Mouse (Mus musculus) small intestine, adult 2 months (tissue): ENCODE results near the gene Bace2. TPM values are rescaled to one million over a fixed set of nuclear protein-coding genes. Genes with fewer than 3 reads are reported as not detected.
A peak's percentile ranks its signal among the peaks of the same experiment; 100 is the strongest.

Experiments
- H3K27ac ChIP-seq: fragments of 200-500 bp; 2 replicates; pipeline ENCODE4 v1.5.1; 2012; ENCODE audit warnings: low read depth, low read length, control low read depth, inconsistent platforms; ENCODE audit not compliant: insufficient read depth
- H3K27me3 ChIP-seq: fragments of 200-500 bp; 2 replicates; pipeline ENCODE4 v1.6.1; 2012; ENCODE audit warnings: mild to moderate bottlenecking, moderate library complexity, low read length, inconsistent platforms; ENCODE audit not compliant: control insufficient read depth, insufficient read depth
- H3K36me3 ChIP-seq: fragments of 200-500 bp; 2 replicates; pipeline ENCODE4 v1.6.1; 2012; ENCODE audit warnings: mild to moderate bottlenecking, low read length, control low read depth, inconsistent platforms; ENCODE audit not compliant: control insufficient read depth, insufficient read depth
- H3K4me1 ChIP-seq: fragments of 200-500 bp; 2 replicates; pipeline ENCODE4 v1.6.1; 2012; ENCODE audit warnings: low read length, inconsistent platforms, mixed read lengths; ENCODE audit not compliant: control insufficient read depth, insufficient read depth, insufficient read length
- H3K4me3 ChIP-seq: fragments of 200-500 bp; 2 replicates; pipeline ENCODE4 v1.5.1; 2012; ENCODE audit warnings: low read depth, mild to moderate bottlenecking, control low read depth, inconsistent platforms, low read length, moderate library complexity
- CTCF ChIP-seq: fragments of 200-500 bp; IDR thresholded peaks from 2 replicates; pipeline ENCODE4 v1.5.1; 2012; ENCODE audit warnings: low read depth, mild to moderate bottlenecking, control low read depth, inconsistent platforms, low read length, moderate library complexity, mixed read lengths; ENCODE audit not compliant: insufficient replicate concordance, insufficient read length; ENCODE audit errors: extremely low read depth
- POLR2A ChIP-seq: fragments of 200-500 bp; IDR thresholded peaks from 2 replicates; pipeline ENCODE4 v1.6.1; 2012; ENCODE audit warnings: low read depth, mild to moderate bottlenecking, control low read depth, inconsistent platforms, low read length, moderate library complexity
- WGBS: fragments of 180-500 bp; shearing (Covaris S2); methylation state at CpG from one replicate; pipeline ENCODE4 v1.1.7; 2018; 5-methylcytosine and 5-hydroxymethylcytosine counted together
- polyA plus RNA-seq: library from polyadenylated mRNA; depleted of rRNA; stranded (reverse); fragments of >200 nt; gene quantifications from 2 replicates; pipeline ENCODE4 v1.2.3, GENCODE M21; 2012; rRNA removed

Bace2 gene
- 2.0 and 7.4 TPM in 2 replicates for polyA plus RNA-seq

DNA sequence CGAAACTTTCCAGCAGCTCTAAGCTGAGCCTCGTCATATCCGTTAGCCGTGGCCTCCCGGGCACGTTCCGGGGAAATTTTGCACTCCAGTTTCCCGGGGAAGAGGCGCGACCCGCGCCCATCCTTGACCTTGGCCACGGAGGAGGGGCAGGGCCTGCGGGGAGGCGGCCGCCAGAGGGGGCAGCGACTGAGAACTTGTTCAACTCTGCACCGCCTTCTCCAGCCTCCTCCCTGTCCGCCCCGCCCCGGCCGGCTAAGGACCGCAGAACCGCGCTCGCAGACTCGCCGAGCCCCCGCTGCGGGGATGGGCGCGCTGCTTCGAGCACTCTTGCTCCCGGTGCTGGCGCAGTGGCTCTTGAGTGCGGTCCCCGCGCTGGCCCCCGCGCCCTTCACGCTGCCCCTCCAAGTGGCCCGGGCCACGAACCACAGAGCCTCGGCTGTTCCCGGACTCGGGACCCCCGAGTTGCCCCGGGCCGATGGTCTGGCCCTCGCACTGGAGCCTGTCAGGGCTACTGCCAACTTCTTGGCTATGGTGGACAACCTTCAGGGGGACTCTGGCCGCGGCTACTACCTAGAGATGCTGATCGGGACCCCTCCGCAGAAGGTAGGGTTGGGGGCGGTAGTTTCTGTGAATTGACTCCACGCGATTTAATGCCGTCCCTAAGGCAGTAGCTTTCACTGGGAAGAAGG is at the start of gene Bace2:
Gene Bace2 (plus strand): TSS at position 244 of the 689 bp plus-strand sequence.
- H3K36me3 ChIP-seq, result no peaks in the 10 kb centered on the region
- H3K27me3 ChIP-seq, result no peaks in the 10 kb centered on the region
- peaks cover 6% of the 10 kb centered on the region; the same call in 1 of the 2 replicates for H3K4me1 ChIP-seq
- under 1% methylated on average over 58 of the region's 58 CpGs for WGBS
- H3K4me3 ChIP-seq, result peak within 1 kb of the TSS; percentile 59
- TF ChIP-seq POLR2A (no peak; the same call in 1 of the 2 replicates), CTCF (peak; percentile 34; the same call in 1 of the 2 replicates)
- no peak within 1 kb of the TSS for H3K27ac ChIP-seq

GRCm38 (mm10) chr16:97307594-97307993 is 48.9 kb upstream of the Bace2 start:
- WGBS, result 29% methylated on average over 4 of the region's 4 CpGs
- no peaks in the 10 kb centered on the region for H3K27me3 ChIP-seq
- TF ChIP-seq CTCF (no peak), POLR2A (no peak)
- H3K36me3 ChIP-seq, result no peaks in the 10 kb centered on the region
- no peaks in the 10 kb centered on the region; the same call in 1 of the 2 replicates for H3K4me1 ChIP-seq
- H3K4me3 ChIP-seq, result no peak overlapping the region
- no peak overlapping the region for H3K27ac ChIP-seq

GRCm38 (mm10) chr16:97309796-97310569 is 46.6 kb upstream of the Bace2 start:
- H3K36me3 ChIP-seq, result no peaks in the 10 kb centered on the region
- H3K27ac ChIP-seq, result no peak overlapping the region
- WGBS, result 70% methylated on average over 4 of the region's 4 CpGs
- H3K4me1 ChIP-seq, result no peaks in the 10 kb centered on the region; the same call in 1 of the 2 replicates
- H3K4me3 ChIP-seq, result no peak overlapping the region
- no peak for TF ChIP-seq POLR2A
- TF ChIP-seq CTCF, result no peak
- H3K27me3 ChIP-seq, result no peaks in the 10 kb centered on the region

DNA sequence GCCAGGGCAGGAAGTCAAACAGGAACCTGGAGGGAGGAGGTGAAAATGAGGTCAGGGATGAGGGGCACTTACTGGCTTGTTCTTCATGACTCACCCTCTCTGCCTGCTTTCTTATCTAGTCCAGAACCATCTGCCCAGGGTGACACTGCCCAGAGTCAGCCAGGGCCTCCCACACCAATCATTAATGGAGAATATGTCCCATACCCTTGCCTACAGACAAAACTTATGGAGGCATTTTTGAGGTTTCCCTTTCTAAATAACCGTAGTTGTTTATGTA is 46.0 kb upstream of the Bace2 start:
- 37% methylated on average over 1 of the region's 1 CpGs for WGBS
- H3K27me3 ChIP-seq, result no peaks in the 10 kb centered on the region
- H3K4me3 ChIP-seq, result no peak overlapping the region
- no peaks in the 10 kb centered on the region; the same call in 1 of the 2 replicates for H3K4me1 ChIP-seq
- no peaks in the 10 kb centered on the region for H3K36me3 ChIP-seq
- no peak overlapping the region for H3K27ac ChIP-seq
- no peak for TF ChIP-seq CTCF
- TF ChIP-seq POLR2A, result no peak

DNA sequence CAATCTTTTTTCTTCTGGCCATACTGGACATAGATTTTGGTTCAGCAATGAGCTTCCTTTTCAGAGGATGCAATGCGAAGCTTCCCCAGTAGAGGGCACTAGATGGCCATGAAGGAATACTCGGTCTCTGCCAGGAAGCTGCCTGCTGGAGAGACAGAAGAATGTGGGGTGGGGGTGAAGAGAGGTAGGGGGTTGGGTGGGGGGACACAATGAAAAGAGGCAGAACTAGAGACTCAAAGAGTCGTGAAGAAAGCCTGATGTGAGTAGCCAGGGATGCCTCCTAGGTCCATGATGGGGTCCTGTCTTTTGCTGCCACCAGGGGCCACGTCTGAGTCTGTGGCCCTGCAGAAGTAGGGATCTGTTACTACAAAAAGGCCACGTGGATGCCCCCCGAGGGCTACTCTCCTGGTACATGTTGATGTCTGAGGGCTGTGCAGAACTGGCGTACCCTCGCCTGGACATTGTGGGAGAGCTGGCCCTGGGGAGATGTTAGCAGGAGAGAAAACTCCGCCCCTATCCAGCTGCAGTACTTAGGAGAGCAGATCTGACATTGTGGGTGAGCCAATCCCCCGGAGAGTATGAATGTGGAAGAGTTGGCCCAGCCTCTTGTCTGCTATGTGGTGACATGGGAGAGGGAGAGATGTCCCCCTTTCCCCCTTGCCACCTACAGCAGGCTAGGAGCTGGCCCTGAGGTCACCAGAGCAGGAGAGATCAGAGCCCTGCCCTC is 43.4 kb upstream of the Bace2 start:
- H3K4me1 ChIP-seq, result no peaks in the 10 kb centered on the region; the same call in 1 of the 2 replicates
- H3K27me3 ChIP-seq, result no peaks in the 10 kb centered on the region
- H3K36me3 ChIP-seq, result no peaks in the 10 kb centered on the region
- TF ChIP-seq POLR2A (no peak), CTCF (peak; percentile 81; the same call in 1 of the 2 replicates)
- no peak overlapping the region for H3K27ac ChIP-seq
- WGBS, result 33% methylated on average over 10 of the region's 10 CpGs
- no peak overlapping the region for H3K4me3 ChIP-seq

DNA sequence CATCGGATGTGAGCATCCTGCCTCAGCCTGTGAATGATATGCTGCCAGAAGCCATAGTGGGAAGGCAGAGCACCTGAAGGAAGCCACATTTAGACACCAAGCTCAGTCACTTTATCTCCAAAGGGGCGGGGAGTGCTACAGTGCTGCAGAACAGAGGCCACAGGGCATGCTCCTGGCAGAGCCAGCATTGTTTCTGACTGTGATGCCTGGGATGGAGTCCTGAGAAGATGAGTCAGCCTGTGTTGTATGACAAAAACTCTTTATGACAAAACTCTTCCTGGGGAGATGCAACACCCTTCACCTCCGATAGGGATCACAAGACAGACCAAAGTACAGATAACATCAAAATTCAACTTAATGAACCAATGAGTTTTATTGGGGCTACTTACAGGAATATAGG is 35.0 kb upstream of the Bace2 start:
- H3K27ac ChIP-seq, result no peak overlapping the region
- TF ChIP-seq CTCF (no peak), POLR2A (no peak)
- no peaks in the 10 kb centered on the region for H3K4me1 ChIP-seq
- no peaks in the 10 kb centered on the region for H3K36me3 ChIP-seq
- no peaks in the 10 kb centered on the region for H3K27me3 ChIP-seq
- H3K4me3 ChIP-seq, result no peak overlapping the region
- WGBS, result 71% methylated on average over 3 of the region's 3 CpGs

- Histone ChIP-seq H3K4me1 (no peaks in the 10 kb centered on the region), H3K4me3 (no peak overlapping the region), H3K27ac (no peak overlapping the region), H3K36me3 (no peaks in the 10 kb centered on the region), H3K27me3 (no peaks in the 10 kb centered on the region)
- no peak for TF ChIP-seq CTCF
- TF ChIP-seq POLR2A, result no peak
Observed at GRCm38 (mm10) chr16:97322604-97323003, 33.9 kb upstream of the Bace2 start.
